ENCODE assay signal across 10 mouse cellular contexts in genomic region chr4:40847160-40847559, GRCm38 (mm10). TPM values are rescaled to one million over a fixed set of nuclear protein-coding genes. Genes with fewer than 3 reads are reported as not detected.
DNase-seq lines count a peak whose midpoint lies in the region; ATAC-seq and TF ChIP-seq lines count a peak whose summit lies in the region.
"Had no signal": no experiment of that assay in that cellular context is flagged by ENCODE, and none has a peak within 500 bp of the region (broad histone marks: within the 10 kb centered on the region; RNA-seq: fewer than 3 reads in every experiment).

No protein-coding gene starts in this region.

- TF ChIP-seq POLR2A in bone marrow macrophage, adult 2 months (IDR thresholded peaks at IDR 0.05; ENCODE audit: borderline replicate concordance, low read depth, low read length), result no peak

- H3K4me1 ChIP-seq in kidney, embryonic 14.5 days (ENCODE audit: control insufficient read depth, insufficient read depth, low read length), result peaks cover 63% of the 10 kb centered on the region
- peaks cover 74% of the 10 kb centered on the region for H3K4me1 ChIP-seq in bone marrow macrophage, adult 2 months (ENCODE audit: control insufficient read depth, insufficient read depth, low read length)
- peaks cover 5% of the 10 kb centered on the region; the same call in 1 of the 2 replicates for H3K4me1 ChIP-seq in intestine, postnatal 0 days (replicated peaks; ENCODE audit: control insufficient read depth, insufficient read depth, low read length)
- 0 out of 2 replicates have a peak, but pooled peaks cover 10% of the 10 kb centered on the region for H3K4me1 ChIP-seq in forebrain, postnatal 0 days (ENCODE audit: insufficient read depth)

- no peak overlapping the region for H3K27ac ChIP-seq in kidney, embryonic 14.5 days (ENCODE audit: low read depth, low read length)
- H3K27ac ChIP-seq in bone marrow macrophage, adult 2 months (ENCODE audit: insufficient read depth, low read depth, low read length), result peak overlapping the region; percentile 44
- H3K27ac ChIP-seq in intestine, postnatal 0 days (ENCODE audit: low read depth, low read length), result peak overlapping the region; percentile 58; the same call in 1 of the 2 replicates
- no peak overlapping the region for H3K27ac ChIP-seq in forebrain, postnatal 0 days (ENCODE audit: low read depth, low read length)
- H3K27ac ChIP-seq: neural tube, embryonic 12.5 days had no signal

- H3K4me2 ChIP-seq in kidney, embryonic 14.5 days (replicated peaks; ENCODE audit: low read depth, low read length), result no peak overlapping the region
- H3K4me2 ChIP-seq in intestine, postnatal 0 days (replicated peaks; ENCODE audit: low read depth), result no peak overlapping the region; the same call in 1 of the 2 replicates
- no peak overlapping the region for H3K4me2 ChIP-seq in forebrain, postnatal 0 days (ENCODE audit: low read depth)
- H3K4me2 ChIP-seq: neural tube, embryonic 12.5 days had no signal

- TF ChIP-seq CTCF in bone marrow macrophage, adult 2 months (IDR thresholded peaks at IDR 0.05; ENCODE audit: low read depth, low read length), result no peak
- no peak for TF ChIP-seq CTCF in intestine, postnatal 0 days (IDR thresholded peaks at IDR 0.05; ENCODE audit: low read depth)
- no peak for TF ChIP-seq CTCF in forebrain, postnatal 0 days (IDR thresholded peaks at IDR 0.05; ENCODE audit: low read depth)

- H3K4me3 ChIP-seq in kidney, embryonic 14.5 days (ENCODE audit: low read length), result no peak overlapping the region
- peak overlapping the region; percentile 6; the same call in 1 of the 2 replicates for H3K4me3 ChIP-seq in bone marrow macrophage, adult 2 months (ENCODE audit: insufficient read depth, low read length)
- no peak overlapping the region for H3K4me3 ChIP-seq in intestine, postnatal 0 days (ENCODE audit: low read depth, low read length)
- H3K4me3 ChIP-seq in forebrain, postnatal 0 days (ENCODE audit: low read depth, low read length), result no peak overlapping the region
- H3K4me3 ChIP-seq: neural tube, embryonic 12.5 days had no signal

- peak; percentile 72 for DNase-seq in kidney, adult 9 months
- peak; percentile 53 for DNase-seq in lung, postnatal 36 days
- no peak for DNase-seq in urinary bladder, postnatal 4 days (ENCODE audit: low spot score in 2 of 2)
- no peak for DNase-seq in frontal cortex, postnatal 25 days (ENCODE audit: low spot score in 2 of 2)
- no peak for DNase-seq in forebrain, postnatal 0 days
- DNase-seq: right cerebral cortex, postnatal 4 days had no signal

- 76% methylated on average over 4 of the region's 4 CpGs for WGBS in kidney, embryonic 14.5 days
- WGBS in intestine, postnatal 0 days, result 51% methylated on average over 4 of the region's 4 CpGs
- WGBS in forebrain, postnatal 0 days, result 96% methylated on average over 4 of the region's 4 CpGs

- no peaks in the 10 kb centered on the region for H3K36me3 ChIP-seq in kidney, embryonic 14.5 days (ENCODE audit: control insufficient read depth, insufficient read depth, low read length)
- no peaks in the 10 kb centered on the region; the same call in 1 of the 2 replicates for H3K36me3 ChIP-seq in intestine, postnatal 0 days (ENCODE audit: control insufficient read depth, insufficient read depth)
- no peaks in the 10 kb centered on the region; the same call in 1 of the 2 replicates for H3K36me3 ChIP-seq in forebrain, postnatal 0 days (ENCODE audit: insufficient read depth)
- H3K36me3 ChIP-seq: neural tube, embryonic 12.5 days had no signal

- no peaks in the 10 kb centered on the region for H3K27me3 ChIP-seq in kidney, embryonic 14.5 days (ENCODE audit: control insufficient read depth, insufficient read depth, low read length)
- H3K27me3 ChIP-seq in intestine, postnatal 0 days (replicated peaks; ENCODE audit: control insufficient read depth, insufficient read depth, low read length), result peaks cover 4% of the 10 kb centered on the region; the same call in 1 of the 2 replicates
- H3K27me3 ChIP-seq in forebrain, postnatal 0 days (ENCODE audit: insufficient read depth, low read length), result no peaks in the 10 kb centered on the region
- H3K27me3 ChIP-seq: neural tube, embryonic 12.5 days had no signal

- no peak for ATAC-seq in kidney, embryonic 14.5 days (ENCODE audit: low FRiP score, low TSS enrichment)
- ATAC-seq in intestine, postnatal 0 days, result peak; percentile 38; the same call in 1 of the 2 replicates
- ATAC-seq in forebrain, postnatal 0 days, result no peak

- H3K9me3 ChIP-seq in kidney, embryonic 14.5 days (ENCODE audit: control insufficient read depth, low read length), result no peaks in the 10 kb centered on the region
- no peaks in the 10 kb centered on the region for H3K9me3 ChIP-seq in intestine, postnatal 0 days (ENCODE audit: control insufficient read depth)
- no peaks in the 10 kb centered on the region for H3K9me3 ChIP-seq in forebrain, postnatal 0 days (ENCODE audit: low read length)
- H3K9me3 ChIP-seq: neural tube, embryonic 12.5 days had no signal

- H3K9ac ChIP-seq in kidney, embryonic 14.5 days (ENCODE audit: low read depth, low read length), result no peak overlapping the region
- H3K9ac ChIP-seq in intestine, postnatal 0 days (ENCODE audit: low read depth, low read length), result no peak overlapping the region
- H3K9ac ChIP-seq in forebrain, postnatal 0 days, result no peak overlapping the region
- H3K9ac ChIP-seq: neural tube, embryonic 12.5 days had no signal

RNA-seq across cellular contexts. Expression of gene B4galt1, which starts 6.6 kb away (rescaled TPM):
- 36.0 and 45.8 TPM in 2 replicates for polyA plus RNA-seq in kidney, embryonic 14.5 days (2014; fragmentation: Nextera tagmentation; extraction: Ambion mirVana)
- 75.9 and 77.7 TPM in 2 replicates for polyA plus RNA-seq in bone marrow macrophage, adult 2 months (2012; ENCODE audit: insufficient read depth, insufficient read length, missing spikeins)
- polyA plus RNA-seq in intestine, postnatal 0 days (2015; fragmentation: Nextera tagmentation; extraction: Ambion mirVana), result 15.3 and 15.5 TPM in 2 replicates
- 6.8 and 10.0 TPM in 2 replicates for total RNA-seq in forebrain, postnatal 0 days (2014; rRNA removed)
- 4.6 and 4.9 TPM in 2 replicates for polyA plus RNA-seq in forebrain, postnatal 0 days (2015; fragmentation: Nextera tagmentation; extraction: Ambion mirVana)

Comparison
In these comparisons a context has a peak if more than half of its experiments do, and no peak if none do; other contexts are left out.
1. DNase-seq: peak in kidney, adult 9 months (single experiment) and lung, postnatal 36 days (single experiment); none in urinary bladder, postnatal 4 days (0 of 2), frontal cortex, postnatal 25 days (0 of 2) and forebrain, postnatal 0 days (single experiment).
2. H3K27ac ChIP-seq: peak in bone marrow macrophage, adult 2 months (single experiment) and intestine, postnatal 0 days (single experiment); none in kidney, embryonic 14.5 days (single experiment) and forebrain, postnatal 0 days (single experiment).